Mouse (Mus musculus) T-cell, adult 2 months (primary cell): ENCODE data around the gene Gpx1.

ENCODE experiments used
- DNase-seq: peaks from one replicate; pipeline ENCODE4 v3.0.0; 2022; ENCODE audit warnings: low spot score

Gene Gpx1

GRCm38 (mm10) chr9:108340258-108341138, 1.8 kb downstream of the Gpx1 start:
- DNase-seq, result peak; percentile 22

DNA sequence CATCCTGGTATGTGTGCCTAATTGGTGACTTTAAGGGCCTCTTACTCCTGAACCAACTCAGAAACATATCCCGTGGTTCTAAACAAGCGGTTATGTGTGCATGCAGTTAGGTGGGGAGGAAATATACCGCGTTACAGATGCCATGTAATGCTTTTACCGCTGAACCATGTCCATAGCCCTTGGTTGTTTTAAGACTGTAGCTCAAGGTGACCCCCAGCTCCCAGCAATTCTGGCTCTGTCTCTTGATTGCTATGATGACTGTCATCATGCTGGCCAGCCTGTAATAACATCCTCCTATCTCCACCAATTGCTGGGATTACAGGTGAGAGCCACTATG, 2.4 kb downstream of the Gpx1 start:
- no peak for DNase-seq

DNA sequence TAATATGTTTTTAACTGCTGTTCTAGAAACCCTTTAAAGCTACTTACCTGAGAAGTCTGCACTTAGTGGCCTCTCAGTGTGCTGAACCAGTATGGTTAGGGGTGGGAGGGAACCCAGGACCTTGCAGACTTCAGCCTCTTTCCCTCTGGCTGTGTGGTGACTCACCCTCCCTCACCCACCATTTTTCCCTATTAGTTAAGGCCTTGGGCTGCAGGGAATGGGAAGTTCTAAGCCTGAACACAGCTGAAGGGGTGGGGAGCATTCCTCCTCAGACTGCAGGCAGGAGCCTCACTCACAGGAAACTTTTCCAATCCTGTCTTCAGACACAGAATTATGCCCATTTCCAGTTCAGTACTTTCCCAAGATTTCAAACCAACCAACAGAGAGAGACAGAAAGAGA, 3.1 kb downstream of the Gpx1 start:
- no peak for DNase-seq

DNA sequence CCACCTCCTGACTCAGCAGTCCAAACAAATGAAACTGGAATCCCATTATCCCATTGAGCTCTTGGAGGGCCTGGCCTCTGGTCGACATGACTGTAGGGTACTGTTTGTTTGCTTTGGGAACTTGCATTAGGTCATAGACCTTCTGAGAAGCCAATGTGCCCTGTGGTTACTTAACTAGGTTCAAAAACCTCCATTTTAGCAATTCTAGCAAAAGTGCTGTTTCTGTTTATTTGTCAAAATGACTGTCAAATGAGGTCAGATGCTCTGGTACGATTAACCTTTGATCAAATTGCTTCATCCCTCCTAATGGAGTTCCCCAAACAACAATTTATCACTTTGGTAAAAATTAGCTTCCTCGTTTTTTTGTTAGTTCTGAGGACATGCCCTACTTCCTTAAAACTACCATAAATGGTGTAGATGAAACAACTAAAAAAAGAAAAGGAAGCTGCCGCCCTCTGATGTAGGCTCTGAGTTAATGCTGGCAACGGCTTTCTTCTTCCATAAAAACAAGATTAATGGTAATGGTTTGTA, 3.7 kb downstream of the Gpx1 start:
- peak; percentile 30 for DNase-seq

GRCm38 (mm10) chr9:108343331-108343730, 4.6 kb downstream of the Gpx1 start:
- no peak for DNase-seq

DNA sequence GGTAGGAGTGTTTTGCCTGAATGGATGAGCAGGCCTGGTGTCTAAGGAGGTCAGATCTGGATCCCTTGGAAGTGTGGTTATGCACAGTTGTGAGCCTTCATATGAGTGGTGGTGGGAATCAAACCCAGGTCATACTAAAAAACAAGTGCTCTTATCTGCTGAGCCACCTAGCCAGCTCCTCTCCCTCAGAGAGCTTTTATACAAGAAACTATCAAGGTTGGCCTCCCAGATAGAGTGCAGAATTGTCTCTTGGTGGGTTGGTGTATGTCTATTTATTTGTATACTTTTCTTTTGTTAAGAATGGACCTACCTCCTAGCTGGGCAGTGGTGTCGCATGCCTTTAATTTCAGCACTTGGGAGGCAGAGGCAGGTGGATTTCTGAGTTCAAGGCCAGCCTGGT, 5.1 kb downstream of the Gpx1 start:
- no peak for DNase-seq

DNA sequence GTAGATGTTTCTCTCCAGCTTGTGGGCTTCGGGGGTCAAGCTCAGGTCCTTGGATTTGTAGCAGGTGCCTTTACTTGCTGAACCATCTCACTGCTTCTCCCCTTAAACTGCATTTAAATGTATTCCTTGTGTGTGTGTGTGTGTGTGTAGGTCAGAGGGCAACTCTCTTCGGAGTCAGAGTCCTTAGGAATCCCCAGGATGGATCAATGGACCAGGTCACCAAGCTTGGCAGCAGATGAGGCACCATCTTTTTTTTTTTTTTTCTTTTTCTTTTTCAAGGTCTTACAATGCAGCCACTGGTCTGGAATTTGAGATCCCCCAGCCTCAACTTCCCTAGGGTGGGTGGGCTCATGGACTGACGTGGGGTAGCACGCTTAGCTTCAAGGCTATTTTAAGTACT, 5.8 kb downstream of the Gpx1 start:
- no peak for DNase-seq

- no peak for DNase-seq
Observed at GRCm38 (mm10) chr9:108347024-108347423, 8.3 kb downstream of the Gpx1 start.

GRCm38 (mm10) chr9:108347540-108348289, 9.0 kb downstream of the Gpx1 start, which contains the start of gene Usp4:
Gene Usp4, plus strand, starts transcription at chr9:108347853.
- peak; percentile 81 for DNase-seq

DNA sequence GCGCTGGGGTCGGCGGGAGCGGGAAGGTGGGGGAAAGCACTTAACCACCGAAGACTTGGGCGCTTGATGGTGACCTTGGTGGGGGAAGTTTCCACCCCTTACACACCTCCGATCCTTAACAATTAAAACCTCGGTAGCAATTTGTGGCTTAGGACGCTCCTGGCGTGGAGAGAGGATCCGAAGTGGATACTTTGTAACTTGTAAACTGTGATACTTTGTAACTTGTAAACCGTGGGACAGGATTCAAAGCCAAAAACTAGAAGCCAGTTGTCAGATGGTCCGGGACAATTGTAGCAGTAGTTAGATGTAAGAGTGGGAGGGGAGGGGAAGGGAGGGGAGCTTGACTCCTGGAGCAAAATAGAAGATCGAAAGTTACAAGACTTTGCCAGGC, 9.6 kb downstream of the Gpx1 start:
- no peak for DNase-seq

DNA sequence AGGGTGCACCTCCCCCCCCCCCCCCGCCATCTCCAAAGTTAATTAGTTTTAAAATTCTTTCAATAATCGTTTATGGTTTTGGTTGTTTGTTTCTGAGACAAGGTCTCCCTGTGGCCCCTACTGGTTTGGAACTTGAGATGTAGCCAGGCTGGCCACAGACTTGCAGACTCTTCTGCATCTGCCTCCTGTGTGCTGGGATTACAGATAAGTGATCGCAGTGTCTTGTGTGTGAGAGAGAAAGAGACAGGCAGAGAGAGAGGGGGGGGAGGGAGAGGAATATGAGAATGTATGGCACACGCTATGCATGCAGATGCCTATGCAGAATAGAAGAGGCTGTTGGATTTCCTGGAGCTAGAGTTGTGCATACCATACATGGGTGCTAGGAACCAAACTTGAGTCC, 11.0 kb downstream of the Gpx1 start:
- no peak for DNase-seq

DNA sequence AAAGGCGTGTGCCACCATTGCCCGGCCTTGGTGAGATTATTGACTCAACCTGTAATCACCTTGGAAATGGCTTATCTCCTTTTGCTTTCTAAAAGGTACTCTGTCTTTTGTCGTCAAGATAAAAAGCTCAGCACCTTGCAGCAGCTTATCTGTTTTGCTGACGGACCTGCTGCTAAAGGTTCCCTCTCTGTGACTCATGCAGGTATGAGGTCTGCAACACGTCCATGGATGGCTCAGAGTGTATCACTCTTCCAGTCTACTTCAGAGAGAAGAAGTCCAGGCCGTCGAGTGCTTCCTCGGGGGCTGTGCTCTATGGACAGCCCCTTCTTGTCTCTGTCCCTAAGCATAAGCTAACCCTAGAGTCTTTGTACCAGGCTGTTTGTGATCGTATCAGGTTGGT, 39.5 kb downstream of the Gpx1 start:
- no peak for DNase-seq

DNA sequence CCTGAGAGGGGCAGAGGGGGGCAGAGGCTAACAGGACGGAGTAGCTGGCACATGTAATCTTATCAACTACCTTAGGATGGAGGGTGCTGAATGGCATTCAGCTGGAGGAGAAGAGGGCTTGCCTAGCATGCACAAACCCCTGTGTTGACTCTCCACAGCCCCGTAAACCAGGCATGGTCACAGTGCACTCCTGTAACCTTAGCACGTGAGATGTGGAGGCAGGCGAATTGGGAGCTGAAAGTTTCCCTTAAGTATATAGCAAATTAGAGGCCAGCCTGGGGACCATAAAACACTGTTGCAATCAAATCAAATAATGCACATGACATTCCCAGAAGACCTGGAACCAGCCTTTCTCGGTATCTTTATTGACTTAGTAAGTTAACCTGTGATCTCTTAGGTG, 40.0 kb downstream of the Gpx1 start:
- no peak for DNase-seq

DNA sequence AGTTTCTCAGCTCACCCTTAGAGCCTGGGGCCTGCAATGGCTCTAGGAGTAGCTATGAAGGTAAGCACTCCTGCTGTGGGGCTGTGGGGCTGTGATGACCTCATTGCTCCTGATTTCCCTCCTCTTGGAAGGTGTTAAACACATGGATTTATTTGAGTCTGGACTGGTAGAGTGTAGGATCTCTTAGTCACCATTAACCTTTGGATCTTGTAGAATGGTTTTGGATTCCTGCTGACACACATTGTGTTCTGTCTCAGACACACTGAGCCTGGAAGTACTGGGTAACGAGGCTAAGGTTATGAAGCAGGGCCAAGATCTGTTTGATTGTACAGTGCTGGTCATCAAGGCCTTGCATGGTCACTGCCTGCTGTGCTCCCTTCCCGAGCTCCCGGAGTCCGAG, 40.6 kb downstream of the Gpx1 start:
- DNase-seq, result no peak

GRCm38 (mm10) chr9:108381382-108381781, 42.7 kb downstream of the Gpx1 start:
- no peak for DNase-seq

- no peak for DNase-seq
Observed at GRCm38 (mm10) chr9:108385006-108385405, 46.3 kb downstream of the Gpx1 start.

GRCm38 (mm10) chr9:108386816-108387215, 48.1 kb downstream of the Gpx1 start:
- DNase-seq, result no peak

DNA sequence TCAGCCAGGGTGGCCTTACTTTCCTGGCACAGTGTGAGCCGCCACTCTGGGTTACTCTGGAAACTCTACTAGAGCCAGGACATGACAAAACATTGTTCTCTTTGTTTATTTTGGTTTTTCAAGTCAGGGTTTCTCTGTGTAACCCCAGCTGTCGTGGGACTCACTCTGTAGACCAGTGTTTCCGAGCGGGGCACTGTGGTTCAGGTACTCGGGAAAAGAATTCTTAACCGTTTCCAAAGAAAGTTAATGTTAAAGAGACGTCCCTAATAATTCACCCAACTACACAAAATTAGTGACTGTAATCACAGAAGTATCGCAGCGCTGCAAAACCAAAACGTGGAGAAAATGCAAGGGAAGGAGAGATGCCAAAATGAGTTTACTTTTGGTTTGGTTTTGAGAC, 49.9 kb downstream of the Gpx1 start:
- DNase-seq, result no peak

DNA sequence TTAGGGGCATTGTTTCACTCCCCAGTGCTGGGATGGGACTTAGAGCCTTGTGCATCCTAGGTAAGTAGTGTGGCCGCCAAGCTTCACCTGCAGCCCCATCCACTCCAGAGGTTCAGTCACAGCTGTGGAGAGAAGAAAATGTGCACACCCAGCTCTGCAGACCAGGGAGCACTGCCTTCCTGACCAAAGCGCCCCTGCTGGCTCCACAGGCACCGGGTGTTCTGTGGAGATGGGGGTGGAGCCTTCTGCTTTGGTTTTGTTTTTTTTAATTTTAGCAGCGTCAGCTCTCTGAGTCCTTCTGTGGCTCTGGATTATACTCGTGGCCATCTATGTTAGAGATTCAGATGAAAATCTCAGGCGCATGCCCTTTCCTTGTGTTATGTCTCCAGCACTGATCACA, 50.5 kb downstream of the Gpx1 start:
- no peak for DNase-seq
